Mouse (Mus musculus): ENCODE results near the gene Chst13.

DNA sequence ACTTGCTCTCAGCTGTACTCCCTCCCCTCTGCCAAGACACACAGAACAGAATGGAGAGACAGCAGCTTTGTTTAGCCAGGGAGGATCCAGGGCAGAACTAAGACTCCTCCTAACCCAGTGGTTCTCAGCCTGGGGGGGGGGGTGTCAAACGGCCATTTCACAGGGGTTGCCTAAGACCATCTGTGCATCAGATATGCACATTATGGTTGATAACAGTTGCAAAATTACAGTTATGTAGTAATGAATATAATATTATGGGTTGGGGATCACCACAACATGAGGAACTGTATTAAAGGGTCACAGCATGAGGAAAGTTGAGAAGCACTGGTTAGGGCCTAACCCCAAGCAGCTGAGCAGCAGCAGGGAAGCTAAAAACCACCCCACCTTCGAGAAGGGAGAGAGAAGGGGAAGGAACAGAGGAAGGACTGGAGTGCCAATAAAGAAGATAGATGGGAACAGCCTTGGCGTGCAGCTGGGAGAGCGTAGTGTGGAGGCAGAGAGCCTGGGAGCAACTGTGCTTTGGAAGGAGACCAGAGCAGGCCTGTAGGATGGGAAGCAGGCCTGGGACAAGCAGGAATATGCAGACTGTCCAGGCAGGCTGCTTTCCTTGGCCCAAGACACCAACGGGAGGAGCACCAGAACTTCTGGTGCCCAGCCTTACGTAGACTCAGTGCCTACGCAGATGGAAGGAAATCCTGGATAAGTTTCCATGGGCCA is 5.4 kb downstream of the Chst13 start:
- TF ChIP-seq POLR2A (IDR thresholded peaks at IDR 0.05; ENCODE audit: borderline replicate concordance, extremely low read depth, low read depth, low read length) = no peak
- TF ChIP-seq CTCF (IDR thresholded peaks at IDR 0.05; ENCODE audit: insufficient read depth, low read length) = no peak
